Mouse (Mus musculus): ENCODE data around the gene Ybx1. TPM values are rescaled to one million over a fixed set of nuclear protein-coding genes. Genes with fewer than 3 reads are reported as not detected.
A peak's percentile ranks its signal among the peaks of the same experiment; 100 is the strongest.
"Not testable (repeated sequence)": the region's sequence is repeated elsewhere in the genome, so short reads cannot be mapped to it uniquely, and the experiment has no call there.

Gene Ybx1
- 100 to 1,000 TPM; 177 to 201 (median 189) TPM for total RNA-seq (2022)

DNA sequence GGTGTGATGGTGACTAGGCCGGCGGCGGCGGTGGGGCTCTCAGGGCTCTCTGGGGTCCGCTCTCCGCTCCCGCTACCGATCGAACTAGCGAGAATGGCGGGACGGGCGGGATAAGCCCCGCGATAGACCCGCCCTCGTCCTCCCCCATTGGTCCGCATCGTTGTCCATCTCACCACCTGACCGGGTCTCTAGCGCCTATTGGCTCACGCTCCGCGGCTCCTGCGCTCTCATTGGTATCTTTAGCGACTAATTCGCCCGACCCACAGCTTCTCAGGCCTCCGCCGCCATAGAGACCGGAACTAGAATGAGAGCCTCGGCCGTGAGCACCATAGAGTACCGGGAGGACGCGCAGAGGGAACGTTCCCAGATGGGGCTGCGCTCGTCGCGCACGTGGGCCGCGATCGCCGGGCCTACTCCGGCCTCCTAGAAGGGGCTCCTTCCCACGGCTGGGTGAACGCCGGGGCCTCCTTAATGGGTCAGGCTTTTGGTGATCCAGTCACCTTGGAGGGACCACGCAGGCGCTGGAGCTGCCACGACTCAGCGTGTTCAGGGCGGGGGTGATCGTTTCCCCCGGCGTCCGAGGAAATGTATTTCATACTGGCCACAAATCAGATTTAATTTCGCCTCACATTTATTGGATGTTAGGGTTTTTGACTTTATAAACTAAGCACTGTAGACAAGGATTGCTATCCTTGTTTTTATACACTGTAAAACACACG lies at the start of gene Ybx1:
Ybx1 (minus strand) TSS at position 190 of the 719 bp plus-strand sequence.
- peak; percentile 99 to 100 for DNase-seq (ENCODE audit: low spot score in 2 of 2)

DNA sequence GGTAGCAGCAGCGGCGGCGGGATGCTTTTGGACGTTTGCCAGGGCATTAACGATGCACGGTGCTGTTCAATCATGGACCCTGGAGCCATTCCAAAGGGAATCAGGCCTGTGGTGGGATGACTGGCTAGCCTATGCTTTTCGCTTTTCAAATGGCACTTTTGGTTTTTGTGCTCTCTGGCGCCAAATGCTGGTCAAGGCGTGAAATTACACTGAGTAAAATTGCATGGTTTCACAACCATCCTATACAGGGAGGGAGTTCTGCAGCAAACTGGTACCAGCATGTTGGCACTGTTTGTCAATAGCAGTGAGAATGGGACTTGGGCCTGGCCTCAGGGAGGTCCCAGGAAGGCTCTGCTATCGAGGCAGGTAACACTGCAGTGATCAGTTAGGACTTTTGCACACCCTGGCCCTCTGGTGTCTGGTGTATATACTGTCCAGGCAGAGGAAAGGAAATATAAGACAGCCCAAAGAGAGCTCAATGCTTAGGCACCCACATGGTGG lies 44.5 kb upstream of the Ybx1 start:
- peak; percentile 8 to 10 for DNase-seq (ENCODE audit: low spot score in 2 of 2)

DNA sequence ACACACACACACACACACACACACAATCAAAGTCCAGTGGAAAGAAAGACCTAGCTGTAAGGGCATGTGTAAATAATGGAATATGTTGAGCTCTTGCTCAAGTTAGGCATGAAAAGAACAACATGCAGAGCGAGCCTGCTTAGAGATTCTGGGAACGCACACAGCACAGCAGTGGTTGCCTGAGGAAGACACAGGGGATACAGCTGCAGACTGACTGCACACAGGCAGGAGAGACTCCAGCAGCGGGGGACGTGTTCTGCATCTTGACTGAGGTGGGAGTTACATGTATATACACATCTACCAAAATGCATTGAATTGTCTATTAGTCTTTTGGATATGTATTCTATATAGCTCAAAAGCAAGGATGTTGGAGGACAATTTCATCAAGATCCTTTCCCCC lies 44.0 kb upstream of the Ybx1 start:
- DNase-seq (ENCODE audit: low spot score in 2 of 2) = no peak

DNA sequence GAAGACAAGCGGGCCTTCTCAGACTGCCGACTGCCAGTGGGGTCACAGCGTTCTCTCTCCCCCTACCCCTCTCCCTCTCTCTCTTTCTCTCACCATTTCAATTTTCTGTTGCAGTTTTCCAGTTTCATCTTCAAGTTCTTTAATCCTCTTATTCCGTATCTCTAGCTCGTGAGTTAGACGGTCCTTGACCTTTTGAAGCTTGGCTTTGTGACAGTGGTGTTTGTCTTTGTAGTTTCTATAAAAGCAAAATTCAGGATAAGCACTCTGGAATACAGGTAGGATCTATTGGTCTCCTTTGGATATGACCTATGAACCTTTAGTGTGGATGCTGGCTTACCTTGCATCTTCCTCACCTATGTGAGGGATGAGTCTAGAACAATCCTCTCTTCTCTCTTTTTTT lies 39.1 kb upstream of the Ybx1 start:
- no peak for DNase-seq (ENCODE audit: low spot score in 2 of 2)

DNA sequence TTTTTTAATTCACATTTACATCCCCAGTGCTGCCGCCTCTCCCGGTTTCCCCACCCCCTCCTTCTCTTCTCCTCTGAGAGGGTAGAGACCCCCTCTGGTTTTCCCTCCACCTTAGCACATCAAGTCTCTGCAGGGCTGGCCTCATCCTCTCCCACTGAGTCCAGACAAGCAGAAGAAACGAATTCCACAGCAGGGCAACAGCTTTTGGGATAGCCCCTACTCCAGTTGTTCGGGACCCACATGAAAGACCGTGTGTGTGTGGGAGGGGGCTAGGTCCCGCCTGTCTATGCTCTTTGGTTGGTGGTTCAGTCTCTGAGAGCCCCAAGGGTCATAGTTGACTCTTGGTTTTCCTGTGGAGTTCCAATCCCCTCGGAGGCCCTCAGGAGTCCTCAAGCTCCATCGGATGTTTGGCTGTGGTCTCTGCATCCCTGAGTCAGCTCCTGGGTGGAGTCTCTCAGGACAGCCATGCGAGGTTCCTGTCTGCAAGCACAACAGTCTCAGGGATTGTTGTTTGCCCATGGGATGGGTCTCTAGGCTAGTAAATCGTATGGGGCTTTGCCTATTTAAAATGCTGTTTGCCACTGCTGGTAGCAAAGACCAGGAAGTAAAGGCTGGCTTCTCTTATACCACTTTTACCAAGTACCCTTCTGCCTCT lies 26.6 kb upstream of the Ybx1 start:
- DNase-seq (ENCODE audit: low spot score in 2 of 2) = peak in 1 of 2 experiments; percentile 7

DNA sequence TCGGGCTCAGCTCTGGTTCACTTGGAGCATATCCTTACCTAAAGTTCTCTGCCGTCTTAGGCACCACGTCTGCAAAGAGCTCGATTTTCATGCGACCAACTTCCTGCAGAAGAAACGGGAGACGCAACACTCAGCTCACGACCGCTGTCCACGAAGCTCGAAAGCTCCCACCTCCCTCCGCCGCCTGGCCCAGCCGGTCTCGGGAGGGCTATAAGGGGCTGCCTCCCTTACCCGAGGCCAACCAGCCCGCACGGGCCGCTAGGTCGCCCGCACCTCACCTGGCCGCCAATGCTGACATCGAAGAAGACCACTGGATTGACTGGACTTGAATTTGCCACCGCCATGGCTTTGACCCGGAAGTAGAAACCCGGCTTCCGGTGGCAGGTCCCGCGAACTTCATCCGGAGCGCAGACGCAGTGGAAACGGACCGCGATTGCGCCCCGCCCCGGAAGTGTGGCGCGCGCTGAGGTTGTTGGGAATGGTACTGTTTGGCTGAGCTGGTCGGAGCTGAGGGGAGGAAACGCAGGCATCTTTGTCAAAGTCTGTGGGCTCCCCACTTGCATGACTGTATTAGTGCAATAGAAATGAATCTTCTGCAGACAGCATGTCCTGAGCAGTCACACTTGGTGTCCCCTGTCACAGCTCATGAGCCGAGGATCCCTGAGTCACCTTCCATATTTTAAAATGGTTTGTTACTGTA lies 25.9 kb upstream of the Ybx1 start, which contains the start of gene Ppih:
Ppih (minus strand) TSS at position 416 of the 700 bp plus-strand sequence.
- DNase-seq (ENCODE audit: low spot score in 2 of 2) = peak; percentile 93

DNA sequence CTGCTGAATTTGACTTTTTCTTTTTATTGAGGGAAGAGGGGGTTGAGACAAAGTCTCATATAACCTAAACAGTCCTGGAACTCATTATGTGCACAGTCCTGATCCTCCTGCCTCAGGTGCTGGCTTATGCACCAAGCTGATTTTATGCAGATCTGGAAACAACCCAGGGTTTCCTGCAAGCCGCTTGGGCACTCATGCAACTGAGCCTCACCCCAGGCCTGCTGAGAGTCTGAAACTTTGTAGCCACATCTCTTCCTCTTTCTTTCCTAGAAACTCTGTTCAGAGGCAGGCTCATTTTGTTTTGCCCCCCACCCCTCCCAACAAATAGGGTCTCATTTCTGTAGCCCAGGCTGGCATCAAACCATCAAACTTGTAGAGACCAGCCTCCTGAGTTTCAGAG lies 19.4 kb upstream of the Ybx1 start:
- DNase-seq (ENCODE audit: low spot score in 2 of 2) = no peak

DNA sequence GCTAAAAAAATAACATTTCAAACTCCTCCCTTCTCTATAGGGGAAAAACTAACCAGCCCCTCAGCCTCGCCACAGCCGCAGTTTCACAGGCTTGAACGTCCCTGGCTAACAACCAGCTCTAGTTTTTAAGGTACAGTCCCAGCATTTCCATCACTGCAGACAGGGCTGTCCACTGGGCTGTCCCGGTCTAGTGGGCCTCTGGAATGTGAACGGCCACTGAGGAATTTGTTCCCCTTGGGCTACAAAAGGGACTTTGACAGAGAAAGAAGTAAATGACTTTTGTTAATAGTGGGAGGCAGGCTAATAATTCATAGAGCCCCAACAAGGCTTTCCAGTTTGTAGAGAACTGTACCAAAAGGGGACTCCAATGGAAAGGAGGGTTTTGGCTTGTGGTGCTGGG lies 11.0 kb upstream of the Ybx1 start:
- DNase-seq (ENCODE audit: low spot score in 2 of 2) = no peak

DNA sequence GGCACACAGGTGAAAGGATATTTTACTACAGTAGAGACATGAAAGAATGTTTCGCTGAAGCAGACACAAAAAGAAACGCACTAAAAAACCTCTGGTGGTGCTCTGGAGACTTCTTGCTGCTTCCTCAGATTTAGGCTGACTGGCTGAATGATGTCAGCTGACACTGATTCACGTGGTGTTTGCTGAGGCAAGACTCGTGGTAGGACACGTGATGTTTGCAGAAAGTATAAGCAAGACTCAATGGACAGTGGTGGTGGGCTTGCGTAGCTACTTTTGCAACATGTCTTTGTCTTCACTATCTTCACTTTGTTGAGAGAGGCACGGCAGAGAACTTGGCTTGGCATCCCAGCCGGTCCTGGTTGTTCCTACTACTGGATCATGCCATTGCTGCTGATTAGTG lies 8.9 kb upstream of the Ybx1 start:
- DNase-seq (ENCODE audit: low spot score in 2 of 2) = no peak

DNA sequence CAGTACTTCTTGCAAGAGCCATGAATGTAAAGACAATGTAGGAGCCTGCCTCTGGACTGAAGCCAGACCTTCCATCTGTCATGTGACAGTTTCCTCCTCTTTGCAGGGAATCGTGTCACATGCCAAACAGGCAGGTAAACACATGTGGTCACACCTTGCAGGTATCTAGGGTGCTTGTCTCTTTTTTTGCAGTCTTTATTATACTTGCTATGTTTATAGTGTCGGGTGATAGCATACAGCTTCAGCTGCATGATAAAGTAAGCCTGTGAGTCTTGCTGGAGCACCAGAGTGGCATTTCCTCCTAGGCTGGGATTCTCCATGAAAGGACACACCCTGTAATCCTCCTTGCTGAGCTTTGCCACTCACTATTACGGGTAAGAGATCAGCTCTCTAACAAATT lies 7.4 kb upstream of the Ybx1 start:
- DNase-seq (ENCODE audit: low spot score in 2 of 2) = no peak

DNA sequence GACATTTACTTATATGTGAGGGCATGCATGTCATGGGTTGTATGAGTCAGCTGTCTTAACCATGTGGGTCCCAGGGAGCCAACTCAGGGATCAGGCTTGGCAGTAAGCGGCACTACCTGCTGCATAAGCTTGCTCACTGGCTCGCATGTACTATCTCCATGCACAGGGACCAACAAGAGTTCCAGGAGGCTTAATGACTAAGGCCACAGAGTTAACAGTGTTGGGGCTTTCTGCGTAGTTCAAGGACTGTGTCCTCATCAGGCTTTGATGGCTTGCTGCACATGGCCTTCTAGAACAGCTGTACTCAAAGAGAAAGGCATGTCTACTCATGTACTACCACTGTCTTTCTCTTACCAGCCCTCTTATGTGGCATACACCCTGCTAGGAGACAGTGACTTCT lies 6.4 kb upstream of the Ybx1 start:
- no peak for DNase-seq (ENCODE audit: low spot score in 2 of 2)

DNA sequence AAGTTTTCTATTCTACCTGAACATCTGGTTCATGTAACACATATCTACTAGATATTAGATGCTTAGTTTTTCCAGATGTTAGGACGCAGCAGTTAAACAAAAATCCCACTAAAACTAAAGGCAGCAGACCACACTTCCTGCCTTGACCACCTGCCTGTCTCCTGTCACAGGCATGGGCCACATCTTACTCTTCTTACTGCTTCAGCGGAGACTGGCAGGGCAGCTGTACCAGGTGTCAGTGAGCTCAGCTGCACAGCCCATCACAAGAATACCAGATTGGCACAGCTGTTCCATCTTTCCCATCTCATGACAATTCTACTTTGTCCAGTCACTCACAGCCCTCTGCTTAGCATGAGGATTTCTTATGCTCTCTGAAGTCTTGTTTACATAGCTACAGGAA lies 3.0 kb upstream of the Ybx1 start:
- no peak for DNase-seq (ENCODE audit: low spot score in 2 of 2)

DNA sequence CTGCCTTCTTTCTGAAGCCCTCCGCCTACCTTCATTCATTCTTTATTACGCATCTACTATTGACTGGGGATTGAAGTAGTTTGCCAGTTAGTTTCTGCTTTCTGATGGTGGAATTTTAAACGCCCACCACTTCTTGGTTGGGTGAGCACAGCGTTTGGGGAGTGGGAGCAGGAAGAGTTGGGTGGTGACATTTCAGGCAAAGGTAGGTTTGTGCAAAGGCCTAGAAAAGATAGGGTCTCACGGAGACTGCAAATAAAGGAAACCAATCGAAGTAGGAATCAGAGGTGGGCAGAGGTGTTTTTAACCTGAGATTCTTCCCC lies 690 bp upstream of the Ybx1 start:
- DNase-seq (ENCODE audit: low spot score in 2 of 2) = peak in 1 of 2 experiments; percentile 10

DNA sequence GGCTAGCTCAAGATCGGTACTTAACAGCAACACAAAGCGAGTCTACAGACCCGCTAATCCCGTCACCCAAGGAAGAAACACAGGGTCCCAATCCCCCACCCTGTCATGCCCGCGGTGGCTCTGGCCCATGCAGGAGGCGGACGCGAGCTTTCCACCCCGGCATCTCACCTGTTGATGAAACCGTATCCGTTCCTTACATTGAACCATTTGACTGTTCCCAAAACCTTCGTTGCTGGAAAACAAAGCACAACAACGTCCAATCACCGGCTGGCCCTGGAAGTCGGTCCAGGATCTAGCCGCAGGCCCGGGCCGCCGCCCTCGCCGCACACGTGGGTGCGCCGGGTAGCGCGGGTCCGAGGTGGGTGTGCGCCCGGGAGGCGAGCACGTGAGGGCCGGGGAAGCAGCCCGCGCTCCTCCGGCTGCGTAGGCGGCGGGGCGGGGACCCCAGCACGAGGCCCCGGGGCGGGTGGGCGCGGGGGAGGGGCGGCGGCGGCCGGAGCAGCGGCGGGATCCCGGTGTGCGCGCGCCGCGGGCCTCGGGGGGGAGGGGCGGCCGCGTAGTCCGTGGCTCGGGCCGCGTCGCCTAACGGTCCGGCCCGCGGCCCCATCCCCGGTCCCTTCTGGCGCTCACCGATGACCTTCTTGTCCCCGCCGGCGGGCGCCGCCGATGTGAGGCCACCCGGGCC lies 688 bp downstream of the Ybx1 start:
- DNase-seq (ENCODE audit: low spot score in 2 of 2) = peak; percentile 17 to 35

DNA sequence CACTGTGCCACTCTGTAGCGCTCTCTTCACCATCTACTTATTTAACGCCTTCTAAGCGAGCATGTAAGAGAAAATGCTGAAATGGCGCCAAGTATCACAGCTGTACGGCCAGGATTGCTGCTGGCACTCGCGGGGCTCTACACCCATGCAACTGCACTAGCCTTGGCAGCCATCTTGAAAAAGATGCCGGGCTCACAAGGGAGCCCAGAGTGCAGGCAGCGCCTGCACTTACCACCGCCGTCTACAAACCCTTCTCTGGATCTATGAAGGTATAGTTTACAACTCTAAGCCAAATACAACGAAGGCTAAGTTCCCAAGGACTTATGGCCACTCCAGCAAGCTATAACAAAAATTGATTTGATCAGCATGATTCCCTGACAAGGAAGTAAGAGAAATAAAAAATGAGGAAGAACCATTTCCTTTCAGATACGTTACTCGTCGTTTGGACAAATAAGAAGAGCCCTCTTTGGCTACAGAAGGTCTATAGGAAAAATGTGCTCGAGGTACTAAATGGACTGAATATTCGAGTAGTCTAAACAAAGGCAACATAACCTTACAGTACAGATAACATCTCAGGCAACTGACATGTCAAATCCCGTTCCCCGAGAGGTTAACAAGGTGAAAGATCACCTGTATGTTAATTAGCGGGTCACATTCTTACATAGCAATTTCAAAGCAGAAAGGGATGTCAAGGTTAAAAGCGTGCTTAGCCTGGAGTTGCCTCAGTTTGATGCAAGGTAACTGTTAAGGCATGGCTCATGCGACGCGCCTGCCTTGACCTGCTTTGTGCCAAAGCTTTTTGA lies 1.4 kb downstream of the Ybx1 start:
- peak; percentile 26 to 56 for DNase-seq (ENCODE audit: low spot score in 2 of 2)

DNA sequence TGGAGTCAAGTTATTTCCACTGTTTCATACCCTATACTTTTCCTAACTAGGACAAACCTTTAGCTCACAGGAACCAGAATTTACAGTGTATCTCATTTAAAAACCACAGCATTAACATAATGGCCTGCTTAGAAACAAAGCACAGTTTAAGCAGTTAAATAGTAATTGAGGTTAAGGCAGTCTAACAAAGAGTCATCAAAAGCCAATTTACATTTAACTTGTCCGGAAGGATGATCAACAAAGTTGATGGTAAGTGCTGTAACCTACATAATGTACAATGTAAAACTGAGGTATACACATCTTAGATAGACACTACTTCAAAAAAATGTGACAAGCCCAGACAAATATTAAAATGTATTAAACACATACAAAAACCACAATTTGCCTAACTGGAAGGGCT lies 2.5 kb downstream of the Ybx1 start:
- no peak for DNase-seq (ENCODE audit: low spot score in 2 of 2)

DNA sequence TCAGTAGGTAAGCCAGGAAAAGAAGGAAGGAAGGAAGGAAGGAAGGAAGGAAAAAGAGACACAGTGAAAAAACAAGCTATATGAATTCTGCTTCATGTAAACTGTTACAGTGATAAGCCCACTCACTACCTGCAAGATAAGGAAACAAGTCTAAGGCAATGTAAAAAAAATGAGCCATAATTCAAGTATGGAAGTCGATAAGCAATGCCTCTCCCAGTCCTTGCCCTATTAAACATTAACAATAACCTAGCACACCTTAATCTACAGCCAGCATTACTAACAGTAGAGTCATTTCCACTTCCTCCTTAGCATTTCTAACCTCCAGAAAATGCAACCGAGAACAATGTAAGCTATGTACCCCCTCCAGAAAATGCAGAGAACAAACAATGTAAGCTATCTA lies 9.1 kb downstream of the Ybx1 start:
- DNase-seq (ENCODE audit: low spot score in 2 of 2) = no peak

DNA sequence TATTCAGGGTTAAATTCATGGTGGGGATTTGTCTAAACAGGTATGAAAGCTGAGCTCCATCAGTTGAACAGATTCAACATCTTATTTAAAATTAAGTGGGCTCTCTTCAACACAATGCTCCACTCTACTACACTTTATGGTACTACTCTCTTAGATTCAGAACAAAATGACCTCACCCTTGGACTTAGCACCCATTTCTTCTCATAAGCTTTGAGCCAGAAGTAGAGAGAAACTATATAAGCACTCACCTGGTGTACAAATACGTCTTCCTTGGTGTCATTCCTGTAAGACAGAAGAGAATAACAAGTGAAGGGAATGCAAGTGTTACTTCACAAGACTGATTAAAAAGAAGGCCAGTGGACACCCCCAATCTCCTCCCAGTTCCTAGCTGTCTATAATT lies 9.5 kb downstream of the Ybx1 start:
- no peak for DNase-seq (ENCODE audit: low spot score in 2 of 2)

DNA sequence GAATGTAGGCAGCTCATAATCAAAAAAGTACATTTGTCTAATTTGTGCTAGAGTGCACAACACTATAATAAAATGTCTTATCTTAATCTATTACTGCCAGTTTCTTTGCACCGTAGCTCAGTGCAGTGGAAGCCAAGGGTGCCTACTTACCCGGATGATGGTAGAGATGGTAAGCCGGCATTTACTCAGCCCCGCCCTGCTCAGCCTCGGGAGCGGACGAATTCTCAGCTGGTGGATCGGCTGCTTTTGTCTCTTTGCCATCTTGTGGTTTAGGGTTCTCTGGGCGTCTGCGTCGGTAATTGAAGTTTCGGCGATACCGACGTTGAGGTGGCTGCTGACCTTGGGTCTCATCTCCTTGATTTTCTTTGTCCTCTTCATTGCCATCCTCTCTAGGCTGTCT lies 15.6 kb downstream of the Ybx1 start:
- DNase-seq (ENCODE audit: low spot score in 2 of 2) = not testable (repeated sequence)

DNA sequence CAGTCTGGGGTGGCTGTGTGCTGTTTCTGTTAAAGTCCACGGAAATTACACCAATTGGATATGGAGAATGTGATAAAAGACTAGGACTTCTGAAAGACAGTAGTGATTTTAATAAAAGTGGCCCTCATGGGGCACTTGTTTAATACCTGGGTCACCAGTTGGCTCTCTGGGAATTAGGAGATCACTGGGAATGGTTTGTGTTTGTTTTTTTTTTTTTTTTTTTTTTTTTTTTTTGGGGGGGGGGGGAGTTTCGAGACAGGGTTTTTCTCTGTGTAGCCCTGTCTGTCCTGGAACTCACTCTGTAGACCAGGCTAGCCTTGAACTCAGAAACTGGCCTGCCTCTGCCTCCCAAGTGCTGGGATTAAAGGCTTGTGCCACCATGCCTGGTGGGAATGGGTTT lies 18.7 kb downstream of the Ybx1 start:
- no peak for DNase-seq (ENCODE audit: low spot score in 2 of 2)

DNA sequence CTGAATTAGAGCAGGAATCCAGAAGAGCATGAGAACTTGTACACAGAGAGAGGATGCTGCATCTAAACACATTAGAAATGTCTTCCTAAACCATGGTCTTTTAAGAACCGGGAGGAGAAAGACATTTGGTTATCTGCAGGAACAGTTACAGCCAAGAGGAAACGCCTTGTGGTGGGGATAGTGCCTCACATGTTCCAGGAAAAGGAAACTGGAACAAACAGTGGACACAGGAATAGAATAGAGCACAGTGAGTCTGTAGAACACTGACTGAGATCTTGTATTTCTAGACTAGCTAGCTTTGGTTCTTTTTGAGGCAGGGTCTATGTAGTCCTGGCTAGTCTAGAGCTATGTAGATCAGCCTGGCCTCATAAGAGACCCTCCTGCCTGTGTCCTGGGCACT lies 19.2 kb downstream of the Ybx1 start:
- no peak for DNase-seq (ENCODE audit: low spot score in 2 of 2)
